Mouse (Mus musculus) R1 (cell line): ENCODE measurements around the gene Snrk.
"Not testable (repeated sequence)": the region's sequence is repeated elsewhere in the genome, so short reads cannot be mapped to it uniquely, and the experiment has no call there.

Experiments used
- DNase-seq: peaks from one replicate; pipeline ENCODE4 v3.0.0-alpha.2; 2018; ENCODE audit warnings: low read depth, low spot score

The Snrk gene

GRCm38 (mm10) chr9:122143219-122143618 lies 26.2 kb downstream of the Snrk start:
- DNase-seq, result no peak

DNA sequence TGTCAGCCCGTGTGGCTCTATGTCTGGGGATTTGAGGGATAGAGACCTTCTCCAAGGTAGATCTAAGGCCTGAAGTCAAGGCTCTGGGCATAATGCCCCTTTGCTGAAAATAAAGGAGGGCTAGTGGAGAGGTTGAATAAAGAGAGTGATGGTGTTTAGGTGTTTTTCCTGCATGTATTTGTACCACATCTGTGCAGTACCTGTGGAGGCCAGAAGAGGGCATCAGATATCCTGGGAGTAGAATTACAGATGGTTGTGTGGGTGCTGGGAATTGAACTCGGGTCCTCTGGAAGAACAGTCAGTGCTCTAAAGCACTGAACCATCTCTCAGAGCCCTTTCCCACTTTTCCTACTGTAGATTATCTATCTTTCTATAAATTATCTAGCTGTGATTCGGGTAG lies 27.7 kb downstream of the Snrk start:
- peak; percentile 34 for DNase-seq

GRCm38 (mm10) chr9:122145677-122146076 lies 28.6 kb downstream of the Snrk start:
- no peak for DNase-seq

GRCm38 (mm10) chr9:122146124-122146870 lies 29.2 kb downstream of the Snrk start:
- peak; percentile 60 for DNase-seq

GRCm38 (mm10) chr9:122148356-122148755 lies 31.3 kb downstream of the Snrk start:
- DNase-seq, result no peak

DNA sequence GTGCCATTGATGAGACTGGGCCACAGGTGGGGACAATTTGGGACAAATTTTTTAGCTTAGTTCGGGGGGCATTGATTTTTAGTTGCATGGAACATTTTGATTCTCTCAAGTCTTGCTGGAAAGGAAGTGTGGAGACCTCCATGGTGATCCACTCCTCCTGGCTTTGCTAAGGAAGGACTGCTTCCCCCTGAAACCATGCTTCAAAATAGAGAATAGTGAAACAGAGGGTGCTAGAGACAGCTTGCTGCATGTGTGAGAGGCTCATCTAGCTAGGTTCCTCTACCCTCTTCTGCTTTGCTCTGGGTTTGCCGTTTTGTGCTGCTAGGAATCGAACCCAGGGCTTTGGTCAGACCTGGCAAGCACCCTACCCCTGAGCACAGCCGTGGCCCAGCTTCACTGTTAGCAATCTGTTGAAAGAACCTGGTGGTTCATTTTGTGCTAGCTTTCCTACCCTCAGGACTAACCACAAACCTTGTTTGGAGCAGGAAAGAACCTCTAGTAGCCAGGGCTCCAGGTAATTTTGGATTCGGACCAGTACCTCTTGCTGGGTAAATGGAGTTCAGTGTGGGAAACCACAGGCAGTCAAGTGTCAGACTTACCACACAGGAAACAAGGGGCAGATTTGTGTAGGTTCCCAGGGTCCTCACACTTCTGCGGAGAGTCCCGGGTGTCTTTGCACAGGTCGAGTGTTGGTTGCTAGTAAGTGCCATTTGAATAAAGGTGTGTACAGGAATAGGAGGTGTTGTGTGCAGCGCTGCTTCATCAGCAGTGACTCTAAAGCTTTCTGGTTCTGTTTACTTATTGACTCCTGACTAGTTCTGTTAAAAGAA lies 33.1 kb downstream of the Snrk start:
- no peak for DNase-seq

GRCm38 (mm10) chr9:122152063-122152462 lies 35.0 kb downstream of the Snrk start:
- no peak for DNase-seq

GRCm38 (mm10) chr9:122152501-122152900 lies 35.4 kb downstream of the Snrk start:
- no peak for DNase-seq

DNA sequence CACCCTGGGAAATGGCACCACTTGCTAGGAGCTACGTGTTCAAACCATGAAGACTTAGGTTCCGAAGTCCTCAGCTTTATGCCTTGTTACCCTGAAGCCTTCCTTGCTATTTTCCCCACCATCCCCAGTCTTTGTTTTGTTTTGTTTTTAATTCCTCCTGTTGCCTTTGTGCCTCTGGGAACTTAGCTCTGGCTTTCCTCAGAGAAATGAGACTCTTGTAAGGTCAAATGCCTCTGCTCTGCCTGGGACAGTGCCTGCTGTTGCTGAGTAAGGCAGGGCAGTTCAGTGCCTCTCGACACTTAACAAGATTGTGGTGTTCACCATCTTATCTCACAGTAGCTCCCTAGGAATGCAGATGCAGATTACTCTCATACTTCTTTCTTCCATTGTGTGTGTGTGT lies 36.4 kb downstream of the Snrk start:
- DNase-seq, result no peak

GRCm38 (mm10) chr9:122155193-122155592 lies 38.1 kb downstream of the Snrk start:
- no peak for DNase-seq

GRCm38 (mm10) chr9:122156389-122157078 lies 39.5 kb downstream of the Snrk start:
- peak; percentile 27 for DNase-seq

GRCm38 (mm10) chr9:122157079-122157441 lies 40.0 kb downstream of the Snrk start:
- DNase-seq, result no peak

DNA sequence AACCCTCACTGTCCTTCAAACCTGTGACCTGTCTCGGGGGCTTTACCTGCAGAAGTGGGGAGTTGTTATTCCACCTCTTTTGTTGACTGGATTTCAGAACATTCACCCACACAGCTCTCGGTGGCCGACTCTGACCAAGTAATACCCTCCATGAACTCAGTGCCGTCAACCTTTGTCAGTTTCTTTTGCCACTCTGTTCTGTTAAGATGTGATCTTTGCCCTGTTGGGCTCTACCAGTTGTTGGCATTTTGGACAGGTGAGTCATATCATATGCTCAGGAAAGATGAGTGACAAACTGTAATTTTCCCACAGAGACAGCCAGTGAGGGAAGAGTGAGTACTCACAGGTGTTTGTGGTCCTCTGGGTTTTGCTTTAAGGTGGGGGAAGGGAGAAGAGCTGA lies 47.5 kb downstream of the Snrk start:
- no peak for DNase-seq

- not testable (repeated sequence) for DNase-seq
These were observed 50.7 kb downstream of the Snrk start for GRCm38 (mm10) chr9:122167719-122168118.

GRCm38 (mm10) chr9:122169901-122170300 lies 52.8 kb downstream of the Snrk start:
- no peak for DNase-seq

GRCm38 (mm10) chr9:122172612-122173186 lies 55.6 kb downstream of the Snrk start:
- no peak for DNase-seq

- DNase-seq, result no peak
These were observed 56.6 kb downstream of the Snrk start for GRCm38 (mm10) chr9:122173405-122174233.

GRCm38 (mm10) chr9:122174723-122175122 lies 57.7 kb downstream of the Snrk start:
- no peak for DNase-seq

GRCm38 (mm10) chr9:122177256-122178220 lies 60.5 kb downstream of the Snrk start:
- DNase-seq, result no peak

- DNase-seq, result no peak
These were observed 61.4 kb downstream of the Snrk start for GRCm38 (mm10) chr9:122178427-122178826.
